Mouse (Mus musculus) forebrain, embryonic 11.5 days (tissue): ENCODE data around the gene Raph1. TPM values are rescaled to one million over a fixed set of nuclear protein-coding genes. Genes with fewer than 3 reads are reported as not detected.

Source experiments
- ATAC-seq: fragments of 200-750 bp; cut with Nextera tagmentation; replicated peaks from 2 replicates; pipeline ENCODE4 v1.8.0; 2017; ENCODE audit warnings: moderate TSS enrichment; ENCODE audit not compliant: low FRiP score
- DNase-seq: peaks from one replicate; pipeline ENCODE4 v3.0.0-alpha.2; 2017; ENCODE audit warnings: low spot score
- H3K27ac ChIP-seq: fragments of 300-500 bp; sonication (generic); 2 replicates; pipeline ENCODE4 v1.5.1; 2014; ENCODE audit warnings: low read depth, low read length
- H3K27me3 ChIP-seq: fragments of 300-500 bp; sonication (generic); 2 replicates; pipeline ENCODE4 v1.6.1; 2014; ENCODE audit warnings: mild to moderate bottlenecking, low read length, mixed read lengths; ENCODE audit not compliant: control insufficient read depth, insufficient read depth
- H3K36me3 ChIP-seq: fragments of 300-500 bp; sonication (generic); 2 replicates; pipeline ENCODE4 v1.6.1; 2014; ENCODE audit warnings: mild to moderate bottlenecking, low read length, moderate library complexity, mixed read lengths; ENCODE audit not compliant: control insufficient read depth, insufficient read depth
- H3K4me1 ChIP-seq: fragments of 300-500 bp; sonication (generic); replicated peaks from 2 replicates; pipeline ENCODE4 v1.6.1; 2014; ENCODE audit warnings: low read length, mixed read lengths; ENCODE audit not compliant: control insufficient read depth, insufficient read depth
- H3K4me2 ChIP-seq: fragments of 300-500 bp; sonication (generic); 2 replicates; pipeline ENCODE4 v1.6.1; 2014; ENCODE audit warnings: low read depth, mild to moderate bottlenecking, low read length, moderate library complexity, mixed read lengths; ENCODE audit not compliant: severe bottlenecking
- H3K4me3 ChIP-seq: fragments of 300-500 bp; sonication (generic); 2 replicates; pipeline ENCODE4 v1.5.1; 2014; ENCODE audit warnings: low read depth, low read length
- H3K9ac ChIP-seq: fragments of 300-500 bp; sonication (generic); 2 replicates; pipeline ENCODE4 v1.6.1; 2014; ENCODE audit warnings: low read length
- H3K9me3 ChIP-seq: fragments of 300-500 bp; sonication (generic); 2 replicates; pipeline ENCODE4 v1.6.1; 2016; ENCODE audit warnings: low read length, mixed read lengths; ENCODE audit not compliant: control insufficient read depth
- WGBS: fragments of 180-500 bp; shearing (Covaris S2); extraction: QIAGEN DNeasy Blood & Tissue Kit; methylation state at CpG from one replicate; pipeline ENCODE4 v1.1.7; 2014; 5-methylcytosine and 5-hydroxymethylcytosine counted together
- polyA plus RNA-seq: library from polyadenylated mRNA; unstranded; fragments of >200 nt; fragmentation: Nextera tagmentation; extraction: Ambion mirVana; gene quantifications from 2 replicates; pipeline ENCODE4 v1.2.1, GENCODE M21; 2014

Raph1 gene
- polyA plus RNA-seq, 1 experiment from 2014 or later, result 24.0 TPM

- H3K4me1 ChIP-seq, result no peaks in the 10 kb centered on the region
- 83% methylated on average over 2 of the region's 2 CpGs for WGBS
- DNase-seq, result no peak
- H3K4me2 ChIP-seq, result no peak overlapping the region
- no peaks in the 10 kb centered on the region for H3K9me3 ChIP-seq
- H3K4me3 ChIP-seq, result no peak overlapping the region
- H3K36me3 ChIP-seq, result no peaks in the 10 kb centered on the region; the same call in 1 of the 2 replicates
- ATAC-seq, result no peak
- H3K27me3 ChIP-seq, result no peaks in the 10 kb centered on the region
- no peak overlapping the region for H3K27ac ChIP-seq
- H3K9ac ChIP-seq, result no peak overlapping the region
Observed at GRCm38 (mm10) chr1:60489660-60490059, 77.2 kb downstream of the Raph1 start.

- no peaks in the 10 kb centered on the region; the same call in 1 of the 2 replicates for H3K36me3 ChIP-seq
- WGBS, result 88% methylated on average over 8 of the region's 8 CpGs
- ATAC-seq, result no peak
- no peaks in the 10 kb centered on the region for H3K27me3 ChIP-seq
- no peak overlapping the region for H3K4me3 ChIP-seq
- H3K9me3 ChIP-seq, result no peaks in the 10 kb centered on the region
- H3K4me1 ChIP-seq, result no peaks in the 10 kb centered on the region
- H3K4me2 ChIP-seq, result no peak overlapping the region
- no peak overlapping the region for H3K9ac ChIP-seq
- H3K27ac ChIP-seq, result no peak overlapping the region
- DNase-seq, result no peak
Observed at GRCm38 (mm10) chr1:60488635-60489034, 78.3 kb downstream of the Raph1 start.

GRCm38 (mm10) chr1:60485649-60486048 is 81.3 kb downstream of the Raph1 start:
- H3K9ac ChIP-seq, result no peak overlapping the region
- 83% methylated on average over 3 of the region's 3 CpGs for WGBS
- no peak overlapping the region for H3K4me3 ChIP-seq
- DNase-seq (no peak), ATAC-seq (no peak)
- no peaks in the 10 kb centered on the region for H3K4me1 ChIP-seq
- H3K9me3 ChIP-seq, result no peaks in the 10 kb centered on the region
- no peaks in the 10 kb centered on the region for H3K27me3 ChIP-seq
- no peak overlapping the region for H3K27ac ChIP-seq
- no peak overlapping the region for H3K4me2 ChIP-seq
- no peaks in the 10 kb centered on the region; the same call in 1 of the 2 replicates for H3K36me3 ChIP-seq

- H3K36me3 ChIP-seq, result no peaks in the 10 kb centered on the region
- no peak overlapping the region for H3K4me2 ChIP-seq
- H3K27me3 ChIP-seq, result no peaks in the 10 kb centered on the region
- no peaks in the 10 kb centered on the region for H3K4me1 ChIP-seq
- ATAC-seq (no peak), DNase-seq (no peak)
- H3K27ac ChIP-seq, result no peak overlapping the region
- H3K4me3 ChIP-seq, result no peak overlapping the region
- 100% methylated on average over 1 of the region's 1 CpGs for WGBS
- H3K9ac ChIP-seq, result no peak overlapping the region
- H3K9me3 ChIP-seq, result no peaks in the 10 kb centered on the region
Observed at GRCm38 (mm10) chr1:60482881-60483280, 84.0 kb downstream of the Raph1 start.

GRCm38 (mm10) chr1:60481561-60481960 is 85.3 kb downstream of the Raph1 start:
- no peak overlapping the region for H3K27ac ChIP-seq
- H3K36me3 ChIP-seq, result no peaks in the 10 kb centered on the region
- H3K9ac ChIP-seq, result no peak overlapping the region
- no peak overlapping the region for H3K4me2 ChIP-seq
- H3K27me3 ChIP-seq, result no peaks in the 10 kb centered on the region
- H3K4me1 ChIP-seq, result no peaks in the 10 kb centered on the region
- ATAC-seq (no peak), DNase-seq (no peak)
- 73% methylated on average over 1 of the region's 1 CpGs for WGBS
- no peaks in the 10 kb centered on the region for H3K9me3 ChIP-seq
- no peak overlapping the region for H3K4me3 ChIP-seq

- no peak overlapping the region for H3K9ac ChIP-seq
- H3K27me3 ChIP-seq, result no peaks in the 10 kb centered on the region
- WGBS, result 91% methylated on average over 7 of the region's 7 CpGs
- H3K27ac ChIP-seq, result no peak overlapping the region
- ATAC-seq (no peak), DNase-seq (no peak)
- H3K36me3 ChIP-seq, result no peaks in the 10 kb centered on the region
- H3K9me3 ChIP-seq, result no peaks in the 10 kb centered on the region
- H3K4me3 ChIP-seq, result no peak overlapping the region
- no peak overlapping the region for H3K4me2 ChIP-seq
- no peaks in the 10 kb centered on the region for H3K4me1 ChIP-seq
Observed at GRCm38 (mm10) chr1:60470541-60470940, 96.4 kb downstream of the Raph1 start.

GRCm38 (mm10) chr1:60469491-60469890 is 97.4 kb downstream of the Raph1 start:
- no peak for DNase-seq
- WGBS, result 96% methylated on average over 2 of the region's 2 CpGs
- Histone ChIP-seq H3K9me3 (no peaks in the 10 kb centered on the region), H3K9ac (no peak overlapping the region), H3K27ac (no peak overlapping the region), H3K4me1 (no peaks in the 10 kb centered on the region), H3K27me3 (no peaks in the 10 kb centered on the region), H3K4me3 (no peak overlapping the region), H3K4me2 (no peak overlapping the region), H3K36me3 (no peaks in the 10 kb centered on the region; the same call in 1 of the 2 replicates)
- no peak for ATAC-seq

GRCm38 (mm10) chr1:60460623-60461022 is 106.3 kb downstream of the Raph1 start:
- Histone ChIP-seq H3K4me2 (no peak overlapping the region), H3K9me3 (no peaks in the 10 kb centered on the region), H3K4me3 (no peak overlapping the region), H3K4me1 (no peaks in the 10 kb centered on the region), H3K27me3 (no peaks in the 10 kb centered on the region), H3K36me3 (no peaks in the 10 kb centered on the region; the same call in 1 of the 2 replicates), H3K27ac (no peak overlapping the region), H3K9ac (no peak overlapping the region)
- DNase-seq (no peak), ATAC-seq (no peak)
- 88% methylated on average over 1 of the region's 1 CpGs for WGBS

- no peaks in the 10 kb centered on the region for H3K36me3 ChIP-seq
- WGBS, result 65% methylated on average over 1 of the region's 1 CpGs
Observed at GRCm38 (mm10) chr1:60449896-60450295, 117.0 kb downstream of the Raph1 start.

More at GRCm38 (mm10) chr1:60449896-60450295, 117.0 kb downstream of the Raph1 start:
- Histone ChIP-seq H3K9me3 (no peaks in the 10 kb centered on the region), H3K9ac (no peak overlapping the region), H3K4me2 (no peak overlapping the region), H3K4me1 (no peaks in the 10 kb centered on the region), H3K27ac (no peak overlapping the region), H3K4me3 (no peak overlapping the region), H3K27me3 (no peaks in the 10 kb centered on the region)
- DNase-seq (no peak), ATAC-seq (no peak)
